Mouse (Mus musculus) kidney, postnatal 0 days (tissue): Measurements from ENCODE around the gene Pank3. TPM values are rescaled to one million over a fixed set of nuclear protein-coding genes. Genes with fewer than 3 reads are reported as not detected.
A peak's percentile ranks its signal among the peaks of the same experiment; 100 is the strongest.
"Not testable (repeated sequence)": the region's sequence is repeated elsewhere in the genome, so short reads cannot be mapped to it uniquely, and the experiment has no call there.

Experiments used
- ATAC-seq: fragments of 200-750 bp; cut with Nextera tagmentation; replicated peaks from 2 replicates; pipeline ENCODE4 v1.8.0; 2017; ENCODE audit warnings: low read depth, moderate number of reproducible peaks, moderate TSS enrichment, moderate library complexity; ENCODE audit not compliant: low FRiP score
- DNase-seq: peaks from one replicate; pipeline ENCODE4 v3.0.0-alpha.2; 2016; ENCODE audit warnings: low spot score
- H3K27ac ChIP-seq: fragments of 300-500 bp; sonication (generic); 2 replicates; pipeline ENCODE4 v1.5.1; 2014; ENCODE audit warnings: mild to moderate bottlenecking
- H3K27me3 ChIP-seq: fragments of 300-500 bp; sonication (generic); 2 replicates; pipeline ENCODE4 v1.6.1; 2014; ENCODE audit warnings: low read length, mixed read lengths; ENCODE audit not compliant: insufficient read depth
- H3K36me3 ChIP-seq: fragments of 300-500 bp; sonication (generic); 2 replicates; pipeline ENCODE4 v1.6.1; 2014; ENCODE audit warnings: low read length, mixed read lengths; ENCODE audit not compliant: insufficient read depth
- H3K4me1 ChIP-seq: fragments of 300-500 bp; sonication (generic); replicated peaks from 2 replicates; pipeline ENCODE4 v1.6.1; 2014; ENCODE audit warnings: antibody characterized with exemption, low read length, mixed read lengths; ENCODE audit not compliant: insufficient read depth
- H3K4me2 ChIP-seq: fragments of 300-500 bp; sonication (generic); 2 replicates; pipeline ENCODE4 v1.6.1; 2014; ENCODE audit warnings: mild to moderate bottlenecking, low read length, moderate library complexity, mixed read lengths
- H3K4me3 ChIP-seq: fragments of 300-500 bp; sonication (generic); replicated peaks from 2 replicates; pipeline ENCODE4 v1.5.1; 2014; ENCODE audit warnings: low read depth, low read length
- H3K9ac ChIP-seq: fragments of 300-500 bp; sonication (generic); 2 replicates; pipeline ENCODE4 v1.6.1; 2014; ENCODE audit warnings: low read depth, low read length
- H3K9me3 ChIP-seq: fragments of 300-500 bp; sonication (generic); replicated peaks from 2 replicates; pipeline ENCODE4 v1.6.1; 2016; ENCODE audit warnings: low read length, inconsistent platforms, mixed read lengths
- CTCF ChIP-seq: IDR thresholded peaks from 2 replicates; pipeline ENCODE4 v1.5.1; 2016; ENCODE audit warnings: antibody characterized with exemption, low read depth, mild to moderate bottlenecking, moderate library complexity
- WGBS: fragments of 180-500 bp; shearing (Covaris S2); extraction: QIAGEN DNeasy Blood & Tissue Kit; methylation state at CpG from one replicate; pipeline ENCODE4 v1.1.7; 2014; 5-methylcytosine and 5-hydroxymethylcytosine counted together
- polyA plus RNA-seq: library from polyadenylated mRNA; unstranded; fragments of >200 nt; fragmentation: Nextera tagmentation; extraction: Ambion mirVana; gene quantifications from 2 replicates; pipeline ENCODE4 v1.2.1, GENCODE M21; 2015

Gene Pank3
- polyA plus RNA-seq, 1 experiment from 2014 or later, result 13.3 TPM

DNA sequence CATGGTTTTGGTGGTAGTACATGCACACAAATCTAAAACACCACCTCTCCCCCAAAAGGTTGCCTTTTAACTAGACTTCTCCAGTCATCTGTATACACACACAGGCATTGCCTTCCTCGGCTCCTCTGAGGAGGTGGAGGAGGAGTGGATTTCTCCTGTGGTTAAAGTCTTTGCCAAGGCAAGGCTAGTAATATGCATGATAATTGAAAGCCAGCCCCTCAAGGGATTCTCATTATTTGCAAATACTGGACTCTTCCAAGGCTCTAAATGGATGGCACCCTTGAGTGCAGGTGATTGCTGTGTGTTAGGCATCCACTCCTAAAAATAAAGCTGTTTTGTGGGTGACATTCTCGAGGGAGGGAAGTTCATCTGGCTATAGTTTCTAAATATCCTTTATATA, 19.2 kb downstream of the Pank3 start:
- TF ChIP-seq CTCF, result no peak
- Histone ChIP-seq H3K27ac (no peak overlapping the region), H3K4me3 (no peak overlapping the region), H3K4me1 (no peaks in the 10 kb centered on the region), H3K27me3 (no peaks in the 10 kb centered on the region), H3K36me3 (peaks cover 16% of the 10 kb centered on the region), H3K9me3 (no peaks in the 10 kb centered on the region), H3K4me2 (no peak overlapping the region), H3K9ac (no peak overlapping the region)
- no peak for DNase-seq
- ATAC-seq, result no peak
- 78% methylated on average over 2 of the region's 2 CpGs for WGBS

GRCm38 (mm10) chr11:35792800-35793199, 23.5 kb downstream of the Pank3 start:
- peaks cover 15% of the 10 kb centered on the region for H3K27me3 ChIP-seq
- not testable (repeated sequence) for H3K4me3 ChIP-seq, H3K27ac ChIP-seq, DNase-seq, H3K9me3 ChIP-seq, H3K9ac ChIP-seq, H3K4me1 ChIP-seq, H3K4me2 ChIP-seq, ATAC-seq, H3K36me3 ChIP-seq
- WGBS, result 74% methylated on average over 5 of the region's 5 CpGs

- H3K27me3 ChIP-seq, result peaks cover 25% of the 10 kb centered on the region
Observed at GRCm38 (mm10) chr11:35797751-35798494, 28.6 kb downstream of the Pank3 start.

GRCm38 (mm10) chr11:35798495-35798820, 29.2 kb downstream of the Pank3 start:
- H3K9me3 ChIP-seq, result no peaks in the 10 kb centered on the region
- peaks cover 25% of the 10 kb centered on the region for H3K27me3 ChIP-seq
- H3K4me3 ChIP-seq, result peak overlapping the region; percentile 26; the same call in 1 of the 2 replicates
- no peak for TF ChIP-seq CTCF
- H3K36me3 ChIP-seq, result no peaks in the 10 kb centered on the region
- 4% methylated on average over 23 of the region's 23 CpGs for WGBS
- ATAC-seq (no peak), DNase-seq (peak; percentile 5)
- peaks cover 9% of the 10 kb centered on the region; the same call in 1 of the 2 replicates for H3K4me1 ChIP-seq
- no peak overlapping the region for H3K9ac ChIP-seq
- H3K27ac ChIP-seq, result no peak overlapping the region
- peak overlapping the region; percentile 46 for H3K4me2 ChIP-seq

More at GRCm38 (mm10) chr11:35797751-35798494, 28.6 kb downstream of the Pank3 start:
- H3K27ac ChIP-seq, result no peak overlapping the region
- peak overlapping the region; percentile 46 for H3K4me2 ChIP-seq
- no peaks in the 10 kb centered on the region for H3K9me3 ChIP-seq
- no peaks in the 10 kb centered on the region for H3K36me3 ChIP-seq
- ATAC-seq (no peak; the same call in 1 of the 2 replicates), DNase-seq (no peak)
- 4% methylated on average over 85 of the region's 86 CpGs for WGBS
- no peak for TF ChIP-seq CTCF
- peak overlapping the region; percentile 26; the same call in 1 of the 2 replicates for H3K4me3 ChIP-seq
- peaks cover 9% of the 10 kb centered on the region; the same call in 1 of the 2 replicates for H3K4me1 ChIP-seq
- no peak overlapping the region for H3K9ac ChIP-seq

GRCm38 (mm10) chr11:35798874-35799273, 29.6 kb downstream of the Pank3 start, which contains the start of gene Fbll1:
Gene Fbll1, minus strand, starts transcription at chr11:35798884.
- peak; percentile 90 for DNase-seq
- no peaks in the 10 kb centered on the region for H3K36me3 ChIP-seq
- peaks cover 25% of the 10 kb centered on the region for H3K27me3 ChIP-seq
- peak within 1 kb of the TSS; percentile 46 for H3K4me2 ChIP-seq
- no peaks in the 10 kb centered on the region for H3K9me3 ChIP-seq
- 16% methylated on average over 11 of the region's 11 CpGs for WGBS
- H3K4me3 ChIP-seq, result peak within 1 kb of the TSS; percentile 26; the same call in 1 of the 2 replicates
- H3K4me1 ChIP-seq, result peaks cover 9% of the 10 kb centered on the region; the same call in 1 of the 2 replicates
- TF ChIP-seq CTCF, result no peak
- no peak within 1 kb of the TSS for H3K27ac ChIP-seq
- H3K9ac ChIP-seq, result no peak within 1 kb of the TSS
- ATAC-seq, result no peak

DNA sequence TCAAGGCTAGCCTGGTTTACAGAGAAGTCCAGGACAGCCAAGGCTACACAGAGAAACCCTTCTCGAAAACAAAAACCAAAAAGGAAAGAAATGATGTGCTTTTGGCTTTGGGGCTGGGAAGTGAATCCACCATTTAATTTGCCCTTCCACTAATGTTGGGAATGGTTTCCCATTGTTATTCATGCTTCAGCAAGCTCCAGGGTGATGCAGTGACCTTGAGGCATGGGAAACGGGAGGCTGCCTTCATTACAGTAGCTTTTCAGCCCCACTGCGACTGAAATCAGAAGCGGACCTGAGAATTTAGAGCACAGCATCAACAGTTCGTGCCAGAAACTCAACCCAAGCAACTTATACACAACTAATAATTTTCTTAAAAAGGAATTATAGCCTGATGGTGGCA, 32.0 kb downstream of the Pank3 start:
- ATAC-seq, result no peak

More for the DNA sequence above, 32.0 kb downstream of the Pank3 start:
- Histone ChIP-seq H3K36me3 (0 out of 2 replicates have a peak, but pooled peaks cover 3% of the 10 kb centered on the region), H3K9me3 (no peaks in the 10 kb centered on the region), H3K27ac (no peak overlapping the region), H3K4me3 (no peak overlapping the region), H3K9ac (no peak overlapping the region), H3K27me3 (peaks cover 20% of the 10 kb centered on the region), H3K4me2 (no peak overlapping the region), H3K4me1 (peaks cover 9% of the 10 kb centered on the region; the same call in 1 of the 2 replicates)
- DNase-seq, result no peak
- no peak for TF ChIP-seq CTCF
- WGBS, result 74% methylated on average over 5 of the region's 5 CpGs
